Mouse (Mus musculus) lung, adult 2 months (tissue): ENCODE data around the gene Wfdc1.

Source experiments
- CTCF ChIP-seq: fragments of 200-500 bp; IDR thresholded peaks from 2 replicates; pipeline ENCODE4 v1.5.1; 2011; ENCODE audit warnings: mild to moderate bottlenecking, low read length, control low read depth; ENCODE audit not compliant: insufficient read depth
- POLR2A ChIP-seq: fragments of 200-500 bp; IDR thresholded peaks from 2 replicates; pipeline ENCODE4 v1.6.1; 2011; ENCODE audit warnings: low read depth, mild to moderate bottlenecking, control low read depth, low read length, borderline replicate concordance; ENCODE audit errors: extremely low read depth

- TF ChIP-seq CTCF (no peak), POLR2A (no peak)
These were observed 30.2 kb upstream of the Wfdc1 start for GRCm38 (mm10) chr8:119635958-119636357.
